Mouse (Mus musculus) testis, adult 2 months (tissue): ENCODE data around the gene Fads3. TPM values are rescaled to one million over a fixed set of nuclear protein-coding genes. Genes with fewer than 3 reads are reported as not detected.

Source experiments
- H3K27ac ChIP-seq: fragments of 200-500 bp; 2 replicates; pipeline ENCODE4 v1.5.1; 2012; ENCODE audit warnings: low read depth, low read length; ENCODE audit not compliant: control insufficient read depth, insufficient read depth
- H3K27me3 ChIP-seq: fragments of 200-500 bp; 2 replicates; pipeline ENCODE4 v1.6.1; 2012; ENCODE audit warnings: mild to moderate bottlenecking, low read length, moderate library complexity; ENCODE audit not compliant: control insufficient read depth, insufficient read depth
- H3K36me3 ChIP-seq: fragments of 200-500 bp; 2 replicates; pipeline ENCODE4 v1.6.1; 2012; ENCODE audit warnings: mild to moderate bottlenecking, low read length; ENCODE audit not compliant: control insufficient read depth, insufficient read depth
- H3K4me1 ChIP-seq: fragments of 200-500 bp; 2 replicates; pipeline ENCODE4 v1.6.1; 2012; ENCODE audit warnings: low read length; ENCODE audit not compliant: control insufficient read depth, insufficient read depth
- H3K4me3 ChIP-seq: fragments of 200-500 bp; 2 replicates; pipeline ENCODE4 v1.5.1; 2012; ENCODE audit warnings: low read depth, mild to moderate bottlenecking, low read length, moderate library complexity, mixed read lengths; ENCODE audit not compliant: control insufficient read depth
- CTCF ChIP-seq: fragments of 200-500 bp; IDR thresholded peaks from 2 replicates; pipeline ENCODE4 v1.5.1; 2012; ENCODE audit warnings: low read depth, mild to moderate bottlenecking, inconsistent platforms, low read length, moderate library complexity; ENCODE audit not compliant: control insufficient read depth, insufficient read depth, insufficient replicate concordance
- POLR2A ChIP-seq: fragments of 200-500 bp; IDR thresholded peaks from 2 replicates; pipeline ENCODE4 v1.6.1; 2012; ENCODE audit warnings: low read depth, mild to moderate bottlenecking, inconsistent platforms, low read length, moderate library complexity; ENCODE audit not compliant: control insufficient read depth
- polyA plus RNA-seq: library from polyadenylated mRNA; depleted of rRNA; stranded (reverse); fragments of >200 nt; gene quantifications from 2 replicates; pipeline ENCODE4 v1.2.3, GENCODE M21; 2012; rRNA removed

Fads3 gene
- polyA plus RNA-seq: 7.6 and 12.0 TPM in 2 replicates

- H3K27ac ChIP-seq: no peak within 1 kb of the TSS
- H3K36me3 ChIP-seq: no peaks in the 10 kb centered on the region
- peak within 1 kb of the TSS; percentile 81 for H3K4me3 ChIP-seq
- no peaks in the 10 kb centered on the region for H3K27me3 ChIP-seq
- H3K4me1 ChIP-seq: peaks cover 6% of the 10 kb centered on the region
- TF ChIP-seq POLR2A: no peak
- no peak for TF ChIP-seq CTCF
These were observed at the start of gene Fads3 for GRCm38 (mm10) chr19:10041388-10042148. Gene Fads3, plus strand, starts transcription at chr19:10041569.

GRCm38 (mm10) chr19:9992011-9992958 is 49.1 kb upstream of the Fads3 start:
- H3K4me3 ChIP-seq: peak overlapping the region; percentile 69
- no peaks in the 10 kb centered on the region for H3K36me3 ChIP-seq
- TF ChIP-seq CTCF (no peak), POLR2A (no peak)
- no peaks in the 10 kb centered on the region for H3K27me3 ChIP-seq
- H3K4me1 ChIP-seq: peaks cover 6% of the 10 kb centered on the region
- no peak overlapping the region for H3K27ac ChIP-seq

- H3K36me3 ChIP-seq: no peaks in the 10 kb centered on the region
- no peak overlapping the region for H3K27ac ChIP-seq
- peak; percentile 79 for TF ChIP-seq CTCF
- no peak for TF ChIP-seq POLR2A
- H3K4me1 ChIP-seq: peaks cover 6% of the 10 kb centered on the region
- H3K4me3 ChIP-seq: peak overlapping the region; percentile 69
- H3K27me3 ChIP-seq: no peaks in the 10 kb centered on the region
These were observed 48.2 kb upstream of the Fads3 start for GRCm38 (mm10) chr19:9993036-9993656.

DNA sequence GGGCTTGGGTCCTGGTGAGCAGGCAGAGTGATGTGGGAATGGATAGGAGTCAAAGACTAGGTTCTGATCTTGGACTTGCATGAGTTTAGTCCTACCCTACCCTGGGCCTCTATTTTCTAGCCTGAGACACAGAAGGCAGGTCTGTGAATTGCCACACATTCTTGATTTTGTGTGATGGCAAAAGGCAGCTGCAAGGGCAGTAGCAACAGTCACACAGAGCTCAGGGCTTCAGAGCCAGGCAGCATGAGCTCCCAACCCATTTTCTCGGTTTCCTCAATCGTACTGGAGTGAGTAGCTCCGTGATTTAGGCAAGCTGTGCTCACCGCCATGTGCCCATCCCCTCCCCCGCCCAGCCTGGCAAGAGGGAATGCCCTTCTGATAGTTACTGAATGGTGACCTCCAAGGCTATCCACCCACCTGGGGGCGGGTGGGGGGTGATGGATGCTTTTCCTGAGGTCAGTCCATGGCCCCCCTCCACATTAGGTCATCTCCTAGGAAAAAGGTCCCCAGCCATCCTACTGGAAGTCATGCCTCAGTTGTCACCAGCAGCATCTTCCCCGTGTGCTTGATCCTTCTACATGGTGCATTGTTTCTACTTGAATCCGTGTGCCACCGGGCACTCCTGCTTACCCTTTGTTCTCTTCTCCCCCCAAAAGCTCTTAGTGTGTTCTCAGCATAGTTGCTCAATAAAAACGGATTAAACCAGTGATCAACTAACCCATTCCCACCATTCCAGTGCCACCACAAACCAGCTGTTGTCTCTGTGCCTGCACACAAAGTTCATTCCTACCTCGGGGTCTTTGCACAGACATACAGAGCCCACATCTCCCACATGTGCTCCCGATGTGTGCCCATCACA is 43.9 kb upstream of the Fads3 start:
- Histone ChIP-seq H3K27me3 (no peaks in the 10 kb centered on the region), H3K36me3 (no peaks in the 10 kb centered on the region), H3K4me3 (no peak overlapping the region), H3K27ac (no peak overlapping the region), H3K4me1 (peaks cover 5% of the 10 kb centered on the region)
- TF ChIP-seq CTCF: no peak
- TF ChIP-seq POLR2A: no peak

DNA sequence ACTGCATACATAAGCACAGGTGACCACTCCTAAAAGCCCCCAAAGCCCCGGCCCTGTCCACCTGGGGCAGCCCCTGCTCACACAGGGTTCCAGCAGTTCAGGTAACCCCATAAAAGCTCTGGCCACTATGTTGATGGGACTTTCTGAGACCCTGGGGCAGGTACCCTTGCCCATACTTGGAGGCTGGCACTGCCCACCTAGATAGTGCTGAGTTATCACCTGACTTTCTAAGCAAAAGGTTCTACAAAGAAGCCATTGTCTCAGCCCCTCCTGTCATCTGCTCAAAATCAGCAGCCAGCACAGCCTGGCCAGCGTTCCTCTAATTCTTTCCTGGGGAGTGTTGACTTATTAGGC is 43.3 kb upstream of the Fads3 start:
- H3K36me3 ChIP-seq: no peaks in the 10 kb centered on the region
- H3K27ac ChIP-seq: no peak overlapping the region
- no peaks in the 10 kb centered on the region for H3K27me3 ChIP-seq
- peak overlapping the region; percentile 23 for H3K4me3 ChIP-seq
- peaks cover 2% of the 10 kb centered on the region for H3K4me1 ChIP-seq
- TF ChIP-seq CTCF (no peak), POLR2A (no peak)

DNA sequence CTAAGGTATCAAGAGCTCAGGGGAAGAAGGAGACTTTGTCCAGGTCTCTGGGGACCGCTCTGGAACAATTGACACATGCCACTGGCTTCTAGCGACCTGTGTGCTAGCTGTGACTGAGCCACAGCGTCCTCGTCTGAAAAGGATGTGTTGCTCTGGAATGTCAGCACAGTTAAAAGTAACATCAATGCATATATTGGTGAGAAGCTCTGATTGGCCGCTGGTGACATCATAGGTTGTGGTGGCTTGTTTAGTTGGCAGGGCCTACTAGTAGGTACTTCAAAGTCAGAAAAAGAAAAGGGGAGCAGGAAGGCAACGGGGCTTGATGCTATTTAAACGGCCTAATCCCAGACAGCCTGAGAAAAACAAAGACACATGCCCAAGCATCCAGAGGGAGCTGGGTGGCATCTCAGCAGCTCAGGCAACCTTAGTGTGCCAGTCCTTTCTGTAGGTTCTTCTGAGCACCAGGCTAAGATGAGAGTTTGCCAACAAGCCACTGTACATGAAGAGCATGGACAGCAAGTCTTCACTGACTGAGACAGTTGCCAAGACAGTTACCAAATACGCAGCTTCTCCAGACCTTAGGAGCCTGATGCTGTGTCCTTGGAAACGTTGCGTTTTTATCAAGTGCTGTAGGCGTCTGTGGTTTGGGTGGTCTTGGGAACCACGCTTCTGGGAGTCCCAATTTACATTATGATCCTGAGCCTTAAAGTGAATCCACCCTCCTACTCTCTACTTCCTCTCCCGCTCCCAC is 42.5 kb upstream of the Fads3 start:
- no peak for TF ChIP-seq CTCF
- no peak for TF ChIP-seq POLR2A

More for the DNA sequence above, 42.5 kb upstream of the Fads3 start:
- Histone ChIP-seq H3K27me3 (no peaks in the 10 kb centered on the region), H3K4me1 (no peaks in the 10 kb centered on the region), H3K36me3 (no peaks in the 10 kb centered on the region), H3K4me3 (peak overlapping the region; percentile 61), H3K27ac (no peak overlapping the region)
